Mouse (Mus musculus): Measurements from ENCODE around the gene Slc44a5. TPM values are rescaled to one million over a fixed set of nuclear protein-coding genes. Genes with fewer than 3 reads are reported as not detected.
A peak's percentile ranks its signal among the peaks of the same experiment; 100 is the strongest.

The Slc44a5 gene
- polyA plus RNA-seq, 1 experiment = not detected

DNA sequence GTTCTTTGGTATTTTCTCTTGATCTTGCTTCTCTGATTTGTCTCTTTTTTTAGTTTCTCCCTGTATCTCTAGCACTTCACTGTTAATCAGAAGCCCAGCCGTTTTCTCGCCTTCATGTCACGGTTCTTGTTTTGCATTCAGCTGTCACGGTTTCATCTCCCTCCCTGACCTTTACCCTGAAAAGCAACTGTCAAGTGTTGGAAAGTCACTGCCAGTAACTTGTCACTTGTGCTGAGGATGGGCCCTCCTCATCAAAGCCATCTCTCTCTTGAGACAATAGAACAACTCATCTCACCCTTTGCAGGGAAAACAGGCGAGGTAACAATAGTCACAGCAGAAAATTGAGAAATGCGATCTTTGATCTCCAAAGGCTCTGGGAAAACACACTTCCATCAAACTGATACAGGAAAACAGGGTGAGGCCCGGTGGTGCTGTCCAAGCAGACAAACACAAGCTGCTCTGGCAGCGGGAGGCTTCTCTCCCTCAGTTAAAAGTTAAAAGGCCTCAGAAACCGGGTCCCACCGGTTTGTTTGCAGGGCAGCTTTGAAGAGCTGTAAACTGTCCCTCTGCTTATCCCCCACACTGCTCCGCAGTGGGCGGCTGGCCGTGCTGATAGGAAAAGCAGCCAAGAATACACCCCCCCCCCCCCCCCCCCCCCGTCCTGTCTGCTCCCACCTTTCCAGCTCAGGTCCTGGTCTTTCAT lies 219.2 kb downstream of the Slc44a5 start:
- Histone ChIP-seq H3K4me1 (ENCODE audit: control insufficient read depth, insufficient read depth, insufficient read length, low read length) (no peaks in the 10 kb centered on the region), H3K4me3 (ENCODE audit: insufficient read depth, low read depth, low read length) (no peak overlapping the region), H3K27ac (replicated peaks; ENCODE audit: low read depth, low read length) (no peak overlapping the region)

- H3K27ac ChIP-seq (replicated peaks; ENCODE audit: low read depth, low read length) = no peak overlapping the region
- H3K4me1 ChIP-seq (ENCODE audit: control insufficient read depth, insufficient read depth, insufficient read length, low read length) = no peaks in the 10 kb centered on the region
- H3K4me3 ChIP-seq (ENCODE audit: insufficient read depth, low read depth, low read length) = no peak overlapping the region
Observed at GRCm38 (mm10) chr3:154193189-154193840, 220.1 kb downstream of the Slc44a5 start.

GRCm38 (mm10) chr3:154200422-154200828 lies 227.2 kb downstream of the Slc44a5 start:
- H3K4me1 ChIP-seq (ENCODE audit: control insufficient read depth, insufficient read depth, insufficient read length, low read length) = no peaks in the 10 kb centered on the region; the same call in 1 of the 2 replicates
- no peak overlapping the region for H3K4me3 ChIP-seq (ENCODE audit: insufficient read depth, low read depth, low read length)
- H3K27ac ChIP-seq (replicated peaks; ENCODE audit: low read depth, low read length) = no peak overlapping the region

DNA sequence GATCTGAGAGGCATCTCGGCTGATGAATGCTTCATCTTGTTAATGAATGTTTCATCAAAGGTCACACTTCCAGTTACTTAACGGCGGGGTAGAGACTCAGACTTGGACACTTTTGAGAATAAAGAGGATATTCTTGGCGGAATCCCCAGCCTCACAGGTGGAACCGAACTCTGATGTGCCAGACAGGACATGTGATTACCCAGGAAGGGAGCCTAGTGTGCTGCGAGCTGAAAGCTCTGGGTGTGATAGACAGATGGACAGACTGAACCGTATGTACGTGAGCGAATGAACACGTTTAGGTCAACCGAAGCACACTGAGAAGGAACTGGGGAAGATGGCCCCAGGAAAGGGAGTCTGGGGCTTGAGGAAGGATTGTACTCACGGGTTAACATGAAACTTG lies 228.6 kb downstream of the Slc44a5 start:
- H3K4me1 ChIP-seq (ENCODE audit: control insufficient read depth, insufficient read depth, insufficient read length, low read length) = no peaks in the 10 kb centered on the region; the same call in 1 of the 2 replicates
- no peak overlapping the region for H3K27ac ChIP-seq (replicated peaks; ENCODE audit: low read depth, low read length)
- no peak overlapping the region for H3K4me3 ChIP-seq (ENCODE audit: insufficient read depth, low read depth, low read length)

DNA sequence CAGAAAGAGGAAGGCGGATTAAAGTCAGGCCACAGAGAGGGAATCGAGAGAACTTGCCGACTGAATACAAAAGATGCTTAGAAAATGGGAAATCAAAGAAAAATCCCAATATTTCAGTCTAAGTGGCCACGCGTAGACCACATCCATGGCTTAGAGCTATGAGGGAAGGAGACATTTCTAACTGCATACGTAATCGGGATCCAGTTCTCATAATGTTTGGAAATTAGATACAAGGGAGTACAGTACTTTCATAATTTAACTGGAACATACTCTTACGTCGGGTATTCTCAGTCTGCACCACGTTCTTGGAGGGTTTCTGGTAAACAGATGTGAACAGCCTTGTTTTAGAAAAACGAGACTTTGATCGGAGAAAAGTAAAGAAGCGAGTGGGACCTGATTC lies 229.1 kb downstream of the Slc44a5 start:
- Histone ChIP-seq H3K4me1 (ENCODE audit: control insufficient read depth, insufficient read depth, insufficient read length, low read length) (no peaks in the 10 kb centered on the region; the same call in 1 of the 2 replicates), H3K27ac (replicated peaks; ENCODE audit: low read depth, low read length) (no peak overlapping the region), H3K4me3 (ENCODE audit: insufficient read depth, low read depth, low read length) (no peak overlapping the region)

DNA sequence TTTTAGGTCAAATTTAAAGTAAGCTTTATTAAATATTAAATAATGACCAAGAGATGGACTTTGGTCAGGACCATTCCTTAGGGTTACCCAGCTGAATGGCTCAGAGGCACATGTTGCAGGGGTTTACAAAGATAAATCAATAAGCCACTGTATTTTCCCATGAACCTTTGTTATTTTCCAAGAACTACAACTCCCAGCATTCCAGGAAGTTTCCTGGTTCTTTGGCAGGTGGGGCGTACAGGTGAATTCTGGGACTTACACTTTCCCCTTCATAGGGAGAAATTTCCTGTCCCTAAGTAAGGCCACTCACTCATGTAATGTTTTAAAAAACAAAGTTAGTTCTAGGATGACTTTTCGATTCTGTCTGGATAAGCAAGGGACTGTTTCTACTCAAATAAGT lies 235.2 kb downstream of the Slc44a5 start:
- Histone ChIP-seq H3K27ac (replicated peaks; ENCODE audit: low read depth, low read length) (no peak overlapping the region), H3K4me3 (ENCODE audit: insufficient read depth, low read depth, low read length) (no peak overlapping the region), H3K4me1 (ENCODE audit: control insufficient read depth, insufficient read depth, insufficient read length, low read length) (no peaks in the 10 kb centered on the region)

- Histone ChIP-seq H3K4me3 (ENCODE audit: insufficient read depth, low read depth, low read length) (no peak overlapping the region), H3K4me1 (ENCODE audit: control insufficient read depth, insufficient read depth, insufficient read length, low read length) (no peaks in the 10 kb centered on the region), H3K27ac (replicated peaks; ENCODE audit: low read depth, low read length) (no peak overlapping the region)
Observed at GRCm38 (mm10) chr3:154209201-154209754, 236.0 kb downstream of the Slc44a5 start.

DNA sequence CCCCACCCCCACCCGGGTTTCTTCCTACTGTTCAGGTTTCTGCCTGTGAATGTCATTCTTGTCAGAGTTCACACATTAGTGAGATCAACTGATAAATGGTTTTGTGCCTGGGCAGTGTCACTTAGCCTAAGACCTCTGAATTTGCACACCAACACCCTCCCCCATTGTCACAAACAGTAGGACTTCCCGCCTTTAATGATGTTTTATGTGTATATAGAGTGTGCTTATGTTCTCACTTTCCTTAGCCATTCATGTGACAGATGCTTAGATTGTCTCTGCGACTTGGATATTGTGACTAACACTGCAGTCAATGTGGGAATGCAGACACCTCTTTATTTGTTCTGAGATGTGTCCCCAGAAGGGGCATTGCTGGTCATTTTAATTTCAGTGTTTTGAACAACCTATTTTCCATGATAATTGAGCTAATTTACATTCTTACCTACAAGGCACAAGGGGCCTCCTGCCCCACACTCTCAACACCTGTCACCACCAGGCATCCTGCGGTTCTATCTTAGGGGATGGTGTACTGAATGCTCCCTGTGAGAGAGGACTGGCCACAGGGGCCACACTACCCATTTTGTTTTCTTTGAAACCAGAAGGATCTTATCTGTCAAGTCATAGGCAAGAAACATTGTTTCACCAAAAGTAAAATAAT lies 236.7 kb downstream of the Slc44a5 start:
- no peak overlapping the region for H3K4me3 ChIP-seq (ENCODE audit: insufficient read depth, low read depth, low read length)
- H3K4me1 ChIP-seq (ENCODE audit: control insufficient read depth, insufficient read depth, insufficient read length, low read length) = no peaks in the 10 kb centered on the region
- H3K27ac ChIP-seq (replicated peaks; ENCODE audit: low read depth, low read length) = no peak overlapping the region

DNA sequence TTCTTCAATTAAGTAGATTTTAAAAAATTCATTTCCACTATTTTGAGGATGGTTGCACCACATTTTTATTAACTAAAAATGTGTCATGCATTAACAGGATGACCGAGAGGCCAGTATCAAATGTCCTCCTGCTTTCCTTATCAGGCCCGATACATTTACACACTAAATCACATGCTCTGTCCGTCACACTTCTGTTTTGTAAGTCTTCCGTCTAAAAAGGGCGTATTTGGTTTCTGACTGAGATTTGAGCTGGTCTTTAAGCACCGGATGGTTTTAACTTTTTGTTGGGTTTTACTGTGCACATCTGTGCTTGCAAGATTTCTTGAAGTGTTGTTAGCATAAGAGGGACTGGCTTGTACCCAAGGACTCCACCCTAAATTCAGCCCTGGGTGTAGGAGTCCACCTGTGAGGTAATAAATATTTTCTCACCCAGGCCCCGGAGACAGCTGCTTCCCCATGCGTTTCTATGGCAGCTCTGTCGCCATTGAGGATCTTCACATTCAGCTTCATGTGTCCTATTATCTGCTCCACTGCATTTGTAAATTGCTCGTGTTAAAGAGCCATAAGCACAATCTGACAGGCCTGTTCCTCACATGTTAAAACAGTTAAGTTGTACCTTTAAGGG lies 237.3 kb downstream of the Slc44a5 start:
- Histone ChIP-seq H3K4me3 (ENCODE audit: insufficient read depth, low read depth, low read length) (no peak overlapping the region), H3K27ac (replicated peaks; ENCODE audit: low read depth, low read length) (no peak overlapping the region), H3K4me1 (ENCODE audit: control insufficient read depth, insufficient read depth, insufficient read length, low read length) (peaks cover 3% of the 10 kb centered on the region; the same call in 1 of the 2 replicates)

DNA sequence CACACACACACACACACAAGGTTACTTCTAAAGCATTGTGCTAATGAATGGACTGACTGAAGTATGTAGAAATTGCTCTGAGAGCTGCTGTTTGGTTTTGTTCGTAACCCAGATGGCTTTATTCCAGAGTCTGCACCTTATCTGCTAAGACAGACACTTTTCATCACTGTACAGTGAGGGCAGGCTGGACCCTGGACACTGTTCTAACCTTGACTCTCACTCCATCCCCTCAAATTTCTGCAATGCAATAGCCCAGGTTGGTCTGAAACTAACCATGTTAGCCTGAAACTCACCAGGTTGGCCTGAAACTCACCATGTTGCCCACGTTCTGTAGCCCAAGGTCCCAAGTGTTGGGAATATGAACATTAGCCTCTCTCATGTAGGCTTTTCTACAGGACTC lies 239.3 kb downstream of the Slc44a5 start:
- no peak overlapping the region for H3K27ac ChIP-seq (replicated peaks; ENCODE audit: low read depth, low read length)
- H3K4me1 ChIP-seq (ENCODE audit: control insufficient read depth, insufficient read depth, insufficient read length, low read length) = peaks cover 3% of the 10 kb centered on the region; the same call in 1 of the 2 replicates
- no peak overlapping the region for H3K4me3 ChIP-seq (ENCODE audit: insufficient read depth, low read depth, low read length)

GRCm38 (mm10) chr3:154215309-154215708 lies 242.1 kb downstream of the Slc44a5 start:
- peak overlapping the region; percentile 98 for H3K27ac ChIP-seq (replicated peaks; ENCODE audit: low read depth, low read length)
- peak overlapping the region; percentile 29 for H3K4me3 ChIP-seq (ENCODE audit: insufficient read depth, low read depth, low read length)
- H3K4me1 ChIP-seq (ENCODE audit: control insufficient read depth, insufficient read depth, insufficient read length, low read length) = peaks cover 3% of the 10 kb centered on the region; the same call in 1 of the 2 replicates

DNA sequence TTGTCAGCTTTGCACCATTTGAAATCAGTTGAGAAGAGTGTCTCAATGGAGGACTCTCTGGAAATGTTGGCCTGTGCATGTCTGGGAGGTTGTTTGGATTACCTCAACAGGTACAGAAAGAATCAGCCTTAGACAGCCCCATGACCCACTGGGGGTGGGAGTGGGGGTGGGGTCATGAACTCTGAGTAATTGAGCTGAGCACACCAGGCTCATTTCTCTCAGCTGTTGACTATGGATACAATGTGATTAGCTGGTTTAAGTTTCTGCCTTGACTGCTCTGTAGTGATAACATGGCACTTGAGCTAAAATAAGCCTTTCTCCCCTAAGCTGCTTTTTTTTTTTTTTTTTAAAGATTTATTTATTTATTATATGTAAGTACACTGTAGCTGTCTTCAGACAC lies 242.5 kb downstream of the Slc44a5 start:
- Histone ChIP-seq H3K4me1 (ENCODE audit: control insufficient read depth, insufficient read depth, insufficient read length, low read length) (peaks cover 3% of the 10 kb centered on the region; the same call in 1 of the 2 replicates), H3K27ac (replicated peaks; ENCODE audit: low read depth, low read length) (peak overlapping the region; percentile 98), H3K4me3 (ENCODE audit: insufficient read depth, low read depth, low read length) (no peak overlapping the region)

GRCm38 (mm10) chr3:154222141-154222591 lies 248.9 kb downstream of the Slc44a5 start:
- H3K4me3 ChIP-seq (ENCODE audit: insufficient read depth, low read depth, low read length) = no peak overlapping the region
- H3K4me1 ChIP-seq (ENCODE audit: control insufficient read depth, insufficient read depth, insufficient read length, low read length) = no peaks in the 10 kb centered on the region
- no peak overlapping the region for H3K27ac ChIP-seq (replicated peaks; ENCODE audit: low read depth, low read length)

DNA sequence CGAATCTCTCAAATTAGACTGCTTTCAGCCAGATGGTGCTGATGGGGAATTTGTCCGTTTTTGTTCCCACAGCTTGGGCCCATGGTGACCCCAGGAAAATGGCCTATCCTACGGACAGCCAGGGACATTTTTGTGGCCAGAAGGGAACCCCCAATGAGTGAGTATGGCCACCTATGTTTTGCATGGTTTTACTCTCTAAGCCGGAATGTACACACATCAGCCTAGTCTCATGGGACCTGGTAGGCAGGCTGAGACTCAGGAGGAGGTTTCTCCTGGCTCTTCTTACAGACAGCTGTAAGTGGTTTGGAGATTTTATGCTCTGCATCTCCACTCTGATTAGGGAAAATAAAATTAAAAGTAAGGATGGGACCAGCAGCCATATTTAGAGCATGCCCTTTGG lies 249.5 kb downstream of the Slc44a5 start:
- Histone ChIP-seq H3K4me1 (ENCODE audit: control insufficient read depth, insufficient read depth, insufficient read length, low read length) (no peaks in the 10 kb centered on the region), H3K4me3 (ENCODE audit: insufficient read depth, low read depth, low read length) (no peak overlapping the region), H3K27ac (replicated peaks; ENCODE audit: low read depth, low read length) (no peak overlapping the region)
